Mouse (Mus musculus) megakaryocyte, embryonic 14.5 days (primary cell): ENCODE data around the gene Acvr1. TPM values are rescaled to one million over a fixed set of nuclear protein-coding genes. Genes with fewer than 3 reads are reported as not detected.

Experiments used
- H3K27me3 ChIP-seq: replicated peaks from 2 replicates; pipeline ENCODE3; 2012; ENCODE audit warnings: inconsistent platforms
- H3K36me3 ChIP-seq: replicated peaks from 2 replicates; pipeline ENCODE3; 2012; ENCODE audit warnings: low read length, inconsistent platforms, mixed read lengths
- H3K4me1 ChIP-seq: 2 replicates; pipeline ENCODE4 v1.6.1; 2012; ENCODE audit warnings: inconsistent platforms
- H3K4me3 ChIP-seq: replicated peaks from 2 replicates; pipeline ENCODE3; 2012; ENCODE audit warnings: moderate library complexity, mild to moderate bottlenecking, inconsistent platforms
- H3K9me3 ChIP-seq: 2 replicates; pipeline ENCODE4 v1.6.1; 2012; ENCODE audit warnings: inconsistent platforms
- FLI1 ChIP-seq: IDR thresholded peaks from 2 replicates; pipeline ENCODE4 v1.6.1; 2012; ENCODE audit warnings: low read length, inconsistent platforms, mixed read lengths
- GATA1 ChIP-seq: IDR thresholded peaks from 3 replicates; pipeline ENCODE4 v1.6.1; 2012; ENCODE audit warnings: mixed read lengths, low read length, inconsistent platforms, borderline replicate concordance
- polyA plus RNA-seq: library from polyadenylated mRNA; stranded (reverse); fragments of >175 nt; gene quantifications from 2 replicates; pipeline ENCODE4 v1.2.3, GENCODE M21; 2012; ENCODE audit warnings: low replicate concordance; ENCODE audit not compliant: insufficient read depth

Gene Acvr1
- polyA plus RNA-seq, 1 experiment, result 0.63 TPM

DNA sequence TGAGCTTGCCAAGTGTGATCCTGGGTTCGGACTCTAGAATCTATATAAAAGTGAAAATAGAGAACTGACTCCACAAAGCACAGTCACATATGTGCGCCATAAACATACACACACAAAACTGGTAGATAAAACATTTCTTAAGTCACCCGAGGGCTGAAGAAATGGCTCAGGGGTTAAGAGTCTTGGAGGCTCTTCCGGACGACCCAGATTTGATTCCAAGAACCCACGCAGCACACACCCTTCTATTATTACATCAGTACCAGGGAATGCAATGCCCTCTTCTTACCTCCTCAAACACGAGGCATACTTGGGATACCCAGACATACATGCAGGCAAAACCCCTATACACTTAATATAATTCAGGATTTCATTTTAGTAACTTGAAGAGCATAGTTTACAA lies 97.1 kb downstream of the Acvr1 start, which contains the start of gene Gm17409:
Gene Gm17409, plus strand, starts transcription at position 301 of the 400 bp plus-strand sequence.
- Histone ChIP-seq H3K4me3 (no peak within 1 kb of the TSS), H3K27me3 (no peaks in the 10 kb centered on the region), H3K36me3 (no peaks in the 10 kb centered on the region), H3K4me1 (no peaks in the 10 kb centered on the region), H3K9me3 (0 out of 2 replicates have a peak, but pooled peaks cover 5% of the 10 kb centered on the region)
- TF ChIP-seq FLI1 (no peak), GATA1 (no peak)

GRCm38 (mm10) chr2:58458820-58459371 lies 108.1 kb downstream of the Acvr1 start:
- Histone ChIP-seq H3K9me3 (peaks cover 6% of the 10 kb centered on the region), H3K36me3 (no peaks in the 10 kb centered on the region), H3K4me3 (no peak overlapping the region), H3K27me3 (no peaks in the 10 kb centered on the region), H3K4me1 (no peaks in the 10 kb centered on the region)
- no peak for TF ChIP-seq GATA1
- no peak for TF ChIP-seq FLI1

DNA sequence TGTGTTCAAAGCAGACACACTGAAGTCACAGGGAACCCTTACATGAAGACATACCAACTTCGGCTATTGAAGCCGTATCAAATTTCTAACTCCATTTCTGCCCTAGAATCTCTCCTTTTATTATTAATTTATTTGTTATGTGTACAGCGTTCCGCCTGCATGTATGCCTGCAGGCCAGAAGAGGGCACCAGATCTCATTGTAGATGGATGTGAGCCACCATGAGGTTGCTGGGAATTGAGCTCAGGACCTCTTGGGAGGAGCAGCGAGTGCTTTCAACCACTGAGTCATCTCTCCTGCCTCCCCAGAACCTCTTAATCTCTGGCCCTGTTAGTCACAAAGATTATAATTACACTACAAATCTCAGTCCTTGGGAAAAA lies 109.5 kb downstream of the Acvr1 start:
- Histone ChIP-seq H3K27me3 (no peaks in the 10 kb centered on the region), H3K9me3 (peaks cover 14% of the 10 kb centered on the region), H3K4me3 (no peak overlapping the region), H3K4me1 (no peaks in the 10 kb centered on the region), H3K36me3 (no peaks in the 10 kb centered on the region)
- TF ChIP-seq GATA1, result no peak
- no peak for TF ChIP-seq FLI1

DNA sequence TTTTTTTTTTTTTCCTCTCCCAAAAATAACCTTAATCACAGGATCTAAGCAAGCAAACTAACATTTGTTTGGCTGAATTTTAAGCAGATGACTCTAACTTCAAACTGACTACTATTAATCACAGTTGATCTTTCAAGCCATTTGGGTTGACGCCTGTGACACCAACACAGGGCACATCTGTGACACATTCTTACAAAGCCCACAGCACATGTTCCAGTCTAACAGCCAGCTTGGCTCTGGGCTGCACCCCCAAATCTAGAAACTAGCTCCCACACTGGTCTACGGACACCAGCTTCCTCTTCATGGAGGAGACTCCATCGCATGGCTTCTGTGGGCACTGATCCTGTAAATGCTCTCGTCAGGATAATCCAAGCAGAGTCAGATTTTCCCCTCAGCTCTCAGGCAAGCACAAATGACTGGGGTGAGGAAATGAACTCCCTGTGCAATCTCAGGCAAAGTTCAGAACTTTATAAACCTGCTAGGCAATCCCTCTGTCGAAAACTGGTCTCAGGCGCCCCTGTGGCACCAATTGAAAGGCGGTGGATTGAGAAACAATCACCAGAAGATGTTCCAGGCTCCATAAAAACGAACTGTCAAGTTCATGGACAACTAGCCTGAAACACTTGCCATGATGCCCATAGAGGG lies 110.0 kb downstream of the Acvr1 start:
- Histone ChIP-seq H3K9me3 (peaks cover 14% of the 10 kb centered on the region), H3K4me1 (no peaks in the 10 kb centered on the region), H3K4me3 (no peak overlapping the region), H3K27me3 (no peaks in the 10 kb centered on the region), H3K36me3 (no peaks in the 10 kb centered on the region)
- TF ChIP-seq FLI1, result no peak
- no peak for TF ChIP-seq GATA1

DNA sequence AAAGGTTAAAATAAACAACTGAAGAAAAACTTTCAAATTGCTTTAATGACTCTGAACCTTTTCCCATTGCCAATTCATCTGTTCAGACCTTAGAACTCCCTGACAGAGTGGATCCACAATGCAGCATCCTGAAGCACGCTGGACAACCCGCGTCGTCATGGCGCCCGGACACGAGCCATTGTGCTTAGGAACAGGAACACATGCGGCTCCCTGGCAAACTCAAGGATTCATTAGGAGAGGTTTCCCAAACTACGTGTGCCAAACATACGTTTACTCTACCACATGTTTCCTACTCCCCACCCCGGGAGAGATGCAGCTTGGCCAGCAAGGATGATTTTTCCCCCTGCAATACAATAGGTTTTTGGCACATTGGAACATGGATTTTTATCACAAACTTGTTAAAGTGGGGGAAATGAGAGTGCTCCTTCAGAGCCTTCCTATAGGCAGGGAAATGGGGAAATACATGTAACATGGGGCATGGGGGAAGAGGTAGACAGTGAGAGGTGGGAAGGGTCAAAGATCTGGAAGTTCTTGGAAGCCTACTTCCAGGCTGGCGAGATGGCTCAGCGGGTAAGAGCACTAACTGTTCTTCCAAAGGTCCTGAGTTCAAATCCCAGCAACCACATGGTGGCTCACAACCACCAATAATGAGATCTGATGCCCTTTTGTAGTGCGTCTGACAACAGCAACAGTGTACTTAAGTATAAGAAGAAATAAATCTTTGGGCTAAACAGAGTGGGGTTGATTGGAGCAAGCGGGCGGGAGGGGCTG lies 112.7 kb downstream of the Acvr1 start:
- no peak overlapping the region for H3K4me3 ChIP-seq
- H3K4me1 ChIP-seq, result no peaks in the 10 kb centered on the region
- no peak for TF ChIP-seq FLI1
- TF ChIP-seq GATA1, result no peak
- no peaks in the 10 kb centered on the region for H3K36me3 ChIP-seq
- no peaks in the 10 kb centered on the region for H3K27me3 ChIP-seq
- peaks cover 19% of the 10 kb centered on the region for H3K9me3 ChIP-seq

- no peaks in the 10 kb centered on the region for H3K27me3 ChIP-seq
- peaks cover 12% of the 10 kb centered on the region; the same call in 1 of the 2 replicates for H3K9me3 ChIP-seq
- H3K4me3 ChIP-seq, result no peak overlapping the region
- H3K4me1 ChIP-seq, result no peaks in the 10 kb centered on the region
- H3K36me3 ChIP-seq, result no peaks in the 10 kb centered on the region
- TF ChIP-seq FLI1 (no peak), GATA1 (no peak)
These were observed 120.0 kb downstream of the Acvr1 start for GRCm38 (mm10) chr2:58447001-58447400.

GRCm38 (mm10) chr2:58443163-58443562 lies 123.8 kb downstream of the Acvr1 start:
- no peaks in the 10 kb centered on the region for H3K27me3 ChIP-seq
- TF ChIP-seq FLI1 (no peak), GATA1 (no peak)
- H3K4me1 ChIP-seq, result no peaks in the 10 kb centered on the region
- H3K4me3 ChIP-seq, result no peak overlapping the region
- no peaks in the 10 kb centered on the region for H3K36me3 ChIP-seq
- H3K9me3 ChIP-seq, result peaks cover 7% of the 10 kb centered on the region; the same call in 1 of the 2 replicates

DNA sequence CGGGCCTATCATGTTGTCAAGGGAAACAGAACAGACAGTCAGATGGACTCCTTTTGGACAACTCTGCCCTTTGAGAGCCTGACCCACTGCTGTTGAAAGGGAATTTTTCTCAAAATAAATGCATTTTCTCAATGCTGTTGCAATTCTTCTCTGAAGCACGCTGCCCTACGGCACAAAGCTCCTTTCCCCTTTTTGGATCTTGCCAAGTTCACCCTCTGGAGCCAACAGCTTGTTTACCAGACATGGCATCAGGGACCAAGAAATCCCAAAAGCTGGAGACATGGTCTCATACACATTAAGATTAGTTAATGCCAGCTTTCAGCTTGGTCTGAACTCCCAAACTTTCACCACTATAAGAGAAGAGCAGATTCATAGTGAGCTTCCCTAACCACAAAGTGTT lies 130.0 kb downstream of the Acvr1 start:
- H3K4me1 ChIP-seq, result no peaks in the 10 kb centered on the region
- 0 out of 2 replicates have a peak, but pooled peaks cover 2% of the 10 kb centered on the region for H3K9me3 ChIP-seq
- H3K36me3 ChIP-seq, result no peaks in the 10 kb centered on the region
- no peaks in the 10 kb centered on the region for H3K27me3 ChIP-seq
- no peak for TF ChIP-seq FLI1
- TF ChIP-seq GATA1, result no peak
- H3K4me3 ChIP-seq, result no peak overlapping the region

- 0 out of 2 replicates have a peak, but pooled peaks cover 2% of the 10 kb centered on the region for H3K9me3 ChIP-seq
These were observed 131.4 kb downstream of the Acvr1 start for GRCm38 (mm10) chr2:58435507-58435906.

DNA sequence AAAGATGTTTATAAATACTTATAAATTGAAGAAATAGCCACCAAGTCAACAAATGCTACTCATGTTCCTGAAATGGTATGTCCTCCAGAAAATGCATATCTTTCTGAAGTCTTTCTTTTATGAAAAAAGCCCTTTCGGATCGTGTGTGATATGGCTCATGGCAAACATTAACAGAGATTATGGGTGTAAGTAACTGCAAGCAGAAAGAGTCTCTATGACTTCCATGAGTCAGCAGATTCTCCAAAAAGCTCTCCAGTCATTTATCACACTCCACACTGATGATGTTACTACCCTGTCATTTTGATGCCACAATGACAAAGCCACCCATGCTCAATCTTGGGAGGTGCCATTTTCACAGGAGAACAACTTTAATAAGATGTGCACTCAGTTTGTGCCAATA lies 132.5 kb downstream of the Acvr1 start:
- Histone ChIP-seq H3K4me3 (no peak overlapping the region), H3K36me3 (no peaks in the 10 kb centered on the region), H3K27me3 (no peaks in the 10 kb centered on the region), H3K9me3 (0 out of 2 replicates have a peak, but pooled peaks cover 2% of the 10 kb centered on the region), H3K4me1 (no peaks in the 10 kb centered on the region)
- TF ChIP-seq FLI1 (no peak), GATA1 (no peak)

More at GRCm38 (mm10) chr2:58435507-58435906, 131.4 kb downstream of the Acvr1 start:
- Histone ChIP-seq H3K36me3 (no peaks in the 10 kb centered on the region), H3K27me3 (no peaks in the 10 kb centered on the region), H3K4me3 (no peak overlapping the region), H3K4me1 (no peaks in the 10 kb centered on the region)
- no peak for TF ChIP-seq FLI1
- TF ChIP-seq GATA1, result no peak
